In genomic region chr9:23457186-23457585, GRCm38 (mm10) we compare ENCODE assay signal across 17 mouse cellular contexts.
"Had no signal": no experiment of that assay in that cellular context is flagged by ENCODE, and none has a peak within 500 bp of the region (broad histone marks: within the 10 kb centered on the region; RNA-seq: fewer than 3 reads in every experiment).

No protein-coding gene starts in this region.

- DNase-seq: liver, postnatal 0 days; lung, adult 2 months; lung, postnatal 14 days; lung, postnatal 4 days; midbrain, embryonic 14.5 days; right cerebral cortex, postnatal 14 days; thymus, adult 2 months; thymus, postnatal 25 days; thymus, postnatal 4 days had no signal

- H3K4me3 ChIP-seq: liver, embryonic 15.5 days; lung, embryonic 15.5 days; midbrain, embryonic 10.5 days; midbrain, embryonic 12.5 days; neural tube, embryonic 12.5 days; stomach, embryonic 15.5 days had no signal

- H3K4me2 ChIP-seq: liver, embryonic 15.5 days; lung, embryonic 15.5 days; midbrain, embryonic 12.5 days; neural tube, embryonic 12.5 days; stomach, embryonic 15.5 days had no signal

- H3K36me3 ChIP-seq: liver, embryonic 15.5 days; lung, embryonic 15.5 days; midbrain, embryonic 10.5 days; midbrain, embryonic 12.5 days; neural tube, embryonic 12.5 days; stomach, embryonic 15.5 days had no signal

- H3K27me3 ChIP-seq: liver, embryonic 15.5 days; lung, embryonic 15.5 days; midbrain, embryonic 12.5 days; neural tube, embryonic 12.5 days; stomach, embryonic 15.5 days had no signal

- ATAC-seq: liver, postnatal 0 days; lung, postnatal 0 days; midbrain, embryonic 16.5 days had no signal
